Mouse (Mus musculus): ENCODE data around the gene Kcnn4.
A peak's percentile ranks its signal among the peaks of the same experiment; 100 is the strongest.

The Kcnn4 gene

DNA sequence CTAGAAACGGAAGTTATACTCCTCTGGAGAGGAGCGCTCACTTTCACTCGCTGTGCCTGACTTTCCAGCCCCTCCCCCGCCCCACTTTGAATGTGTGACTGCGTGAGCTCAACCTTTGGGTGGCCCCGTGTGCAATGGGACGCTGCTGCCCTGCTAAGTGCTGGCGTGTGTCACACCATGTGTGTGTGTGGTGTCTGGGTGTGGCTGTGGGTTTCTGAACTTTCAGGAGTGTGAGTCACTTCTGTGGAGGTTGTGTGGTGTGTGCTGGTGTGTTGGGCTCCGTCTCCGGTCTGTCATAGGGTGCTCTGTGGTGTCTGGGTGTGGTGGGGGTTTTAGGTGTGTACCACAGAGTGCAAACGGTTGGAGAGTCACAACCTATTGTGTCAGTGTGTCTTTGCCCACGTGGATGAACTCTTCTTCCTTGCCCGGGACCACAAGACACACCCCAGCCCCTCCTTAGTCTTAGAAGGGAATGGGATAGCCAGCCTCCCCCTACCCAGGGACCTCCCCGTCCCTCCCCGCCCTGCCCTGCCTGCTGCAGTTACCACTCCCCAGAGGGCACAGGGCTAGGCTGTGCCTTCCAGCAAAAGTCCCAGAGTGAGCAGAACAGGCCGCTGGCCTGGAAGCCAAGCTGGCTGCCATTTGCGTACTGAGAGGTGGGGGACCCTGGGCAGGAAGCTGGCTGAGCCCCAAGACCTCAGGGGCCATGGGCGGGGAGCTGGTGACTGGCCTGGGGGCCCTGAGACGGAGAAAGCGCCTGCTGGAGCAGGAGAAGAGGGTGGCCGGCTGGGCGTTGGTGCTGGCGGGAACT lies at the start of gene Kcnn4:
TSS of gene Kcnn4 (plus strand) at position 533 of the 811 bp plus-strand sequence.
- DNase-seq (ENCODE audit: extremely low read depth, insufficient read length, low spot score): peak; percentile 89

DNA sequence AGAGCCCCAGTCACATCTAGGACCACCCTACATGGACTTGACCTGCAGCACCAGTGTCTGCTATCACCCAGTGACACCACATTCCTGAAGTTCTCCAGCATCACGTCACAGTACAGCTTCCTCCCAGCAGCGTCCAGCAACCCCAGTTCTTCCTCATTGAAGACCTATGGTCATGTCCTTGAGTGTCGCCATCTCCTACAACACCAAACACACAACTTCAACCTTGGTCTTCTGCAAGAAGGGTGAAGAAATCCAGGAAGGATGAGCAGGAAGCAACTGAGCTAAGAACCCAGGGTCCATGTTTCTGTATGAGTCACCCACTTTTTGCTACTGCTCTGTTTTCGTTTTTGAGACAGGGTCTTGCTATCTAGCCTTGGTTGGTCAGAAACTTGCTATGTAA lies 47.5 kb upstream of the Kcnn4 start:
- no peak for DNase-seq (ENCODE audit: extremely low read depth, insufficient read length, low spot score)

GRCm38 (mm10) chr7:24325197-24325596 lies 44.9 kb upstream of the Kcnn4 start:
- no peak for DNase-seq (ENCODE audit: extremely low read depth, insufficient read length, low spot score)

DNA sequence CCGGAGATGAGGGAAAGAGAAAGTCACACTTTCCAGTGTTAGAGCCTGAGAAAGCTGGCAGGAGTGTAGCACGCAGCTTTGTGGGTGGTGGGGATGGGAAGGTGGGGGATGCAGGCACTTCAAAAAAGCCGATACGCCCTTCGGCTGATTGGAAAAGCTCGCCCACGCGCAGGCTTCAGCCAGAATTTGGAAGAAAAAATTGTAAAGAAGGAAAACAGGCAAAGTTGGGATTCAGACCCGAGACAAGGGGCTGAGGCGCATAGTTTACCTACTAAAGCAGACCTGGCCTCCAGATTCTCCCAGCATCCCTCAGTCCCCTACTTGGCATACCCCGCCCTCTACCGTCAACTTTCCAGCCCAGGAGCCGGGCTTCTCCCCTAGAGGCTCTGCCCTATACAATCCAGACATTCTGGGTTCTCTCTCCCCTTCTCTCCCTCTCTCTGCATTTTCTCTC lies 44.4 kb upstream of the Kcnn4 start:
- no peak for DNase-seq (ENCODE audit: extremely low read depth, insufficient read length, low spot score)

- DNase-seq (ENCODE audit: extremely low read depth, insufficient read length, low spot score): no peak
Measured at GRCm38 (mm10) chr7:24326273-24327135, 43.6 kb upstream of the Kcnn4 start.

DNA sequence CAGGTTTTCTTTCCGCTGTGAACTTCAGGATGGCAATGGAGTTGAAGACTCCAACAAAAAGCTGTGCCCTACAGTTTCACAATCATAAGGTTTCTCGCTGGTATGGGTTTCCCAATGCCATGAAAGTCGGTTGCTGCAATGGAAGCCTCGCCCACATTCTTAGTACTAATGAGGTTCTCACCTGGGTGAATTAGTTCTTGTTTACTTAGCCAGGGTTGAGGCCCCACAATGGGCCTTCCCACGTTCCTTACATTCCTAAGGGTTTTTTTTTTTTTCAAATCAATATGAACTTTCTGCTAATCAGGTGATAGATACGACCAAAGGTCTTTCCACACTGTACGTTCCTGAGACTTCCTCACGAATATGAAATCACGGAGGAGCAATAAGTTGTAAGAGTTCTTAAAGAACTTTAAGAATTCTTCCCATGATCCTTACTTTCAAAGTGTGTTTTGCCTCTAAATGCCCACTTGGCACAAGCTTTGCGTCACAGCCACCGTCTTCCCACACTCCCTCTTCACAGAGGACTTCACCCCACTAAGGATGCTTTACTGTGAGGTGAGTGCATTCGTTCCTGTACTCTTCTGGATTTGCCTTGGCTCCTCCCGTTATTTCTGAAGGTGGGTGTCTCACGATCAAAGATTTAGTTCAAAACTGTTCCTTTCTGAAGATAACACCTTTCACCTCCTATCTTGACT lies 42.6 kb upstream of the Kcnn4 start:
- DNase-seq (ENCODE audit: extremely low read depth, insufficient read length, low spot score): no peak

DNA sequence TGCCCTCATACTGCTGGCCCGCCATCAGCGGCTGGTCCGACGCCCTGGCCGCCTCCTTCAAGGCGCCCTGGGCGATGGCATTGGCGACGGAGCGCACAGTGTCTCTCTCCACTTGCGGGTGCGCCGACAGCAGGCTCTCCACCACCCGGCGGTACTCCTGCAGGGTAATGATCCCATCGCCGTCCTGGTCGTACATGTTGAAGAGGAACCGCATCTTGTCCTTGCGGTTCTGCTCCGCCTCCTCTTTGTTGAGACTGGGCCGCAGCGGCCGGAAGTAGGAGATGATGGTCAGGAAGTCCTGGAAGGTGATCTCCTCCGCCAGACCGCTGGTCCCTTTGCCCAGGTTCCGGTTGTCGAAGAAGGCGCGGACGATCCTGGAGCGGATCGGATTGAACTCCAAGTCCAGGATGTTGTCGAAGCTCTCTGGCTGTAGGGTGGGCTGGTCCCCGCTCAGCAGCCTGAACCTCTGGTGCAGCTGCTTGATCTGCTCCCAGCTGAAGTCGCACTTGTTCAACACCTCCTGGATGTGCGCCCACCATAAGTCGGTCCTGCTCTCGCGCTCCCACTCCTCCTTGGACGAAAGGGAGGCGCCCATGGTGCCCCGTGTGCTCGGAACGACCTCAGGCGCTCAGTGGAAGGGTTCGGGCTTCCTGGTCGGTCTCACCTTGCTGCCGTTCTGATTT lies 36.6 kb upstream of the Kcnn4 start, which contains the start of gene Tescl:
TSS of gene Tescl (minus strand) at position 633 of the 683 bp plus-strand sequence.
- no peak for DNase-seq (ENCODE audit: extremely low read depth, insufficient read length, low spot score)

DNA sequence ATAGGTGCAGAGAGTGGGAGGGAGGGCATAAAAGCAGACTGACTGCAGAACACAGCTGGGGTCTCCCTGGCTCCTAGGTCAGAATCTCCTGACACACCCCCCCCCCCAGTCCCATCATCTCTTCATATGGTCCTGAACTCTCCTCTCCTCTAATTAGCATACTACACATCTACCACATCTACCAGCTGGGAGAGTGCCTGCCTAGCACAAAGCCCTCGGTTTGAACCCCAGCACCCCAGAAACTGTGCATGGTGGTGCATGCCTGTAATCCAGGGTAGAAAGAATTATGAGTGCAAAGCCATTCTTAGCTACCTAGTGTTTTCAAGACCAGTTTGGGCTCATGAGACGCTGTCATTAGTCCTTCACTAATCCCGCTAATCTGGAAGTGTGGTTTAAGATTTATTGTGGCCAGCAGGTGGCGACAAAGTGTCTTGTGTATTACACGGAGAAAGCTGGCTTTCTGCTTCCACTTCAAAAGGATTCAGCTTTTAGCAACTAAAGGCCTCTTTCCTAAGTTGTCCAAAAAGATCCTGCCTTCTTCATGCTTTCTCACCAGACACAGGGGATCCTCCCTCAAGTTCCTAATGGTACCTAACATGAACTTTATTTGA lies 34.3 kb upstream of the Kcnn4 start:
- DNase-seq (ENCODE audit: extremely low read depth, insufficient read length, low spot score): no peak

GRCm38 (mm10) chr7:24338241-24338640 lies 31.8 kb upstream of the Kcnn4 start:
- DNase-seq (ENCODE audit: extremely low read depth, insufficient read length, low spot score): no peak

DNA sequence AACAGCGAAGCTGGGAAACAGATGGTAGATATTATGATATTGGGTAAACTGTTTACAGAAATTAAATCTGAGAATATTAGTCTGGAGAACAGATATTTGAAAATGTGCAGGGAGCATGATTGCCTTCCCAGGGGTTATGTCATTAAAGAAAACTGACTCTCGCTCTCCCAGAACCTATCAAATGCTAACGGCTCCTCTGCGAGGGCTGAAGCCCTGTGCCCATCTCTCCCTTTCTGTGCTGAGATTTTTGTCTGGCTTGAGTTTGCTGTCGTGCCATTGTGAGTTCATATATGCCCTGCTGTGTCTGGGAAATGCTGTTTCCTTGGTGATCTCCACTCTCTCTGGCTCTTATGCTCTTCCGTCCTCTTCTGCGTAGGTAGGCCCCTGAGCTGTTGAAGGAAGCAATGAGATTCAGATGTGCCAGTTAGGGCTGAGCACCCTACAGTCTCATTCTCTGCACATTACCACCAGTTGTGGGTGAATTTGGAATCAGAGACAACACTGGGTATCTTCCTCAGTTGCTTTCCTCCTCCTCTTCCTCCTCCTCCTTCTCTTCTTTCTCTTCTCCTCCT lies 26.3 kb upstream of the Kcnn4 start:
- no peak for DNase-seq (ENCODE audit: extremely low read depth, insufficient read length, low spot score)

DNA sequence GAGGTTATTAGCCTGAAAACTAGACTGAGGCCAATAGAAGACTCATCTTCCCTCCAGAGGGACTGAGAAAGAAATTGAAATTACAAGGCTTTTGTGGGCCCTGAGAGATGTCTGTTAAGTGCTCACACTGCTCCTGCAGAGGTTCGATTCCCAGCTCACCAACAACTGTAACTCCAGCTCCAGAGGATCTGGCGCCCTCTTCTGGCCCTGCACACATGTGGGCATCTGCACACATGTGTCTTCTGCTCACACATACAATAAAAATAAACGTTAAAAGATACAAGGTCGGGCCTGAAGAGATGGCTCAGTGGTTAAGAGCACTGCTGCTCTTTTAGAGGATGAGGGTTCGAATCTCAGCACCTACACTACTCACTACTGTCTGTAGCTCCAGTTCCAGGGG lies 23.6 kb upstream of the Kcnn4 start:
- DNase-seq (ENCODE audit: extremely low read depth, insufficient read length, low spot score): no peak

GRCm38 (mm10) chr7:24348896-24349295 lies 21.2 kb upstream of the Kcnn4 start, which contains the start of gene Lypd5:
Gene Lypd5, plus strand, starts transcription at chr7:24349196.
- DNase-seq (ENCODE audit: extremely low read depth, insufficient read length, low spot score): no peak

- no peak for DNase-seq (ENCODE audit: extremely low read depth, insufficient read length, low spot score)
Measured at GRCm38 (mm10) chr7:24355646-24356045, 14.4 kb upstream of the Kcnn4 start.

GRCm38 (mm10) chr7:24356081-24356480 lies 14.0 kb upstream of the Kcnn4 start:
- no peak for DNase-seq (ENCODE audit: extremely low read depth, insufficient read length, low spot score)

DNA sequence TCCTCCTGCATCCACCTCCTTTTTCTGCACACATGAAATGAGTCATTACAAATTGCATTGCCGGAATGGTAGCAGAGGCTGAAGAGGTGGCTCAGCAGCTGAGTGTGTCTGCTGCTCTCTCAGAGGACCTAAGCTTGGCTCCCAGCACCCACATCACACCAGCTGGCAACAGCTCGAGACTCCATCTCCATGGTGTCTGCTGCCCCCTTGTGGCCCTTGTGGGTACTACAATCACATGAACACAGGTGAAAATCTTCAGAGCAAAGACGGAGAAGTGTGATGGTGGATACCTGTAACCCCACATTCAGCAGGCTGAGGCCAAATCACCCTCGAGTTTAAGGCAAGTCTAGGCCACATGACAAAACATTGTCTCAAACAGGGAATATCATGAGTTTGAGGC lies 12.2 kb upstream of the Kcnn4 start:
- DNase-seq (ENCODE audit: extremely low read depth, insufficient read length, low spot score): no peak

DNA sequence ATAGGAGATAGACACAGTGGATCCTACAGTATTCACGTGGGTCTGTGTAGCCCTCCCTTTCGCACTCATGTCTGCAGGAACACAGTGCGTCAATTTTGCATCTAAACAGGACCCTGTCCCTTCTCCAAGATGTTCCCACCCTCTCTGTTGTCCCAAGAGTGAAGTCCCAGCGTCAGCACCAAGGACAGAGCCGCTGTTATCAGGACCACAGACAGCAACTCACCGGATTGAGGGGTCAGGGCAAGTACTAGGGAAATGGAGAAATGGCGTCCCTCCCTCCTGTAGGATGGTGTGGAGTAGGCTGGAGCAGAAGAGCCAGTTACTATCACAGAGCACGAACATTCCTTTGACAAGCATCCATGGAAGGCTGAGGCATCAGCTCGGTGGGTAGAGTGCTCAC lies 10.8 kb upstream of the Kcnn4 start:
- no peak for DNase-seq (ENCODE audit: extremely low read depth, insufficient read length, low spot score)

DNA sequence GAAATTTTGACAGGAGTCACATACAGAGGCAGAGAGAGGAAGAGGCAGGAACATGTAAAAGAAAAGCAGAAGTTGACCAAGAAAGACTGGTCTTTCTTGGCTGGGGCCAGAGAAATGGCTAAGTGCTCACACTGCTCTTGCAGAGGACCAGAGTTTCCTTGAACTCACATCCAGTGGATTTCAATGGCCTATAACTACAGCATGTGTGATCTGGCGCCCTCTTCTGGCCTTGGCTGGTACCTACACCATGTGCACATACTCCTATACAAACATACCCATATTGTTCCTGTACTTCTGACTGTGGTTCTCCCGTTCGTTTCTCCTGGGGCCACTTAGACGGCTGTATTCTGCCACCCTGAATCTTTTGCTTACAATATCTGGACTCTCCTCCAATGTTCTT lies 9.1 kb upstream of the Kcnn4 start:
- no peak for DNase-seq (ENCODE audit: extremely low read depth, insufficient read length, low spot score)

DNA sequence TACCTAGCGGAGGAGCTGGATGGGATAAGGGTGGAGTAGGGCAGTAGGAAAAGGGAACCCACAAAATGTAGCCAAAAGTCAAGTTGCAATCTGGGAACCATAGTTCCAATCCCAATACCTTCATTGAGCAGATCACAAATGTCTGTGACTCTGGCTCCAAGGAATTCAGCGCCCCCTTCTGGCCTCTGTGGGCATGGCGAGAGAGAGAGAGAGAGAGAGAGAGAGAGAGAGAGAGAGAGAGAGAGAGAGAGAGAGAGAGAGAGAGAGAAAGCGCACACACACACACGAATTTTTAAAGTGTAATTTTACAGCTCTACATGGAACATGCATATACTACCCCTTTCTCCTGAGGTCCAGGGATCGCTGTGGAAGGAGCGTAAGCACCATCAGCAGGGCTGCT lies 6.8 kb upstream of the Kcnn4 start:
- DNase-seq (ENCODE audit: extremely low read depth, insufficient read length, low spot score): no peak

GRCm38 (mm10) chr7:24364827-24365226 lies 5.2 kb upstream of the Kcnn4 start:
- DNase-seq (ENCODE audit: extremely low read depth, insufficient read length, low spot score): peak; percentile 83

All from 3134 (cell line).